Mouse (Mus musculus) adrenal gland (tissue): Measurements from ENCODE around the gene Gpatch8.

Source experiments
- intact Hi-C: fragments of 180-260 bp; cut with DNase I; formaldehyde crosslinking; loops from one replicate; pipeline ENCODE4 v1.15.1; 2025

The Gpatch8 gene

DNA sequence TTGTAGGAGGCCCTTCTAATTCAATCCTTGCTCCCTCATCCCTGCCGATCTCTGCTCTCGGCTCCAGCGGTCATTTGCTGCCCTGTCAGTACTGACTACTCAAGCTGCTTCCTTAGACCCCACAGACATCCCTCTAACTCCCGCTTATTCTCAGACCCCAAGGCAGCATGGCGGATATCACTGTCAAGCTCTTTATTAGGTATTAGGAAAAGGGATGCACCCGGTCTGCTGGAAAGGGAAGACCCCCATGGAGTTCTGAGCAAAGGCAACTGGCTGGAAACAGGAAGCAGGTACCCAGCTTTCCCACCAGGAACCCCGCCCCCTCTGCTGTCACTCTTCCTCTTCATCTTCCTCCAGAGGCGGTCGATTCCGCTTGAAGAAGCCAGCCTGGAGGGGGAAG, 103.1 kb downstream of the Gpatch8 start:
- intact Hi-C loops, result no loop called here

DNA sequence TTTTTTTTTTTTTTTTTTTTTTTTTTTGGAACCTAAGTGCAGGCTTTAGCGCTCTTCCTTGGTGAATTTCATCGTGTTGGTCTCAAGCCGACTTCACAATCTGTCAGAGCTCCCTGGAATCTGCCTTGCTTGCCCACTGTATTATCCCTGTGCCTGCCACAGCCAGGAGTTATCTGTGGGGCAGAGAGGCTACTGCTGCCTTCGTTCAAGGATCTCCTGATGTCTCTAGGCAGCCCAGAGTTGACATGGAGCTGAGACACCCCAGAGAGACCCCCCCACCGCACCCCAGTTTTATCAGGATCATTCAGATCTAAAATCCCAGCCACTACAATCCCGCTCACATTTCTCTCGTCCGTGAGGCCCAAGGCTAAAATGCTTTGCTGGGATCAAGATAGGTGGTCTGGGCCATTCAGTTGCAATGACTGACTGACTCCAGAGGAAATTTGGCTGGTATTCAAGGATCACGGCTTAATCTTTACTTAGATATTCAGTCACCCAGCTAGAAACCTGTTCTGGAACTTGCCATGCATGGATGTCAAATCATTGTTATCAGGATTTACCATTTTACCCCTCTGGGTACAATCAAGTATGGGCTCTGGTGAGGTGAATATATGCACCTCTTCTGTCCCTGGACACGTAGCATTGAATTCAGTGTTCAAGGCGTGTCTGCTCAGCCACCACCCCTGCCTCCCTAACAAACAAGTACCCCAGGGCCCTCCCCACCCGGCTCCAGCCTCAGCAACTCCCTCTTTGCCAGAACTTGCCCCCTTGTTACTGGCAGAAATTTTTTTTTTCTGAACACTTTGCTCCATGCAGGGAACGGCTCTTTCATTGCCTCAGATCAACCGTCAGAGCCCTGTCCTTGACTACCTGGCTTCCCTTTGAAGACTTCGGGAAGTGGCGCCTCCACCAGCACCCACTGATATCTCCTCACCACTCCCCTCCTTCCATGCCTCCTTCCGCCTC, 106.9 kb downstream of the Gpatch8 start:
- intact Hi-C loops, result no loop called here

DNA sequence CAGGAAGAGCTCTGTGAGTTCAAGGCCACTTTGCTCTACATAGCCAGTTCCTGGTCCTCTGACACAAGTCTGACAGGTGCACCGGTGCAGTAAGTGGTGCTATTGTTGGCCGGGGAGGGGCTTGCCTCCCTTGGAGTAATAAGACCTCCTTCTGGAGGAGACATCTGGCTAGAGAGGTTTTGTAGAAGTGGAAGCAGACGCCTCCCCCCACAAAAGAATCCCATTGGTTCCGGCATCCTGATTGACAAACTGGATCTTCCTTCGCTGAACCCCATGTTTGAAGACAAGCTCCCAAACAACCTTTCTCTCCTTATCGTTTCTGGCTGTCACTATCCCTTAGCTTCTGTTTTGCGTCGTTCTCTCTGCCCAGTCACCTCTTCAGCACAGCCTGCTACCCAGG, 107.9 kb downstream of the Gpatch8 start:
- intact Hi-C loops, result no loop called here

DNA sequence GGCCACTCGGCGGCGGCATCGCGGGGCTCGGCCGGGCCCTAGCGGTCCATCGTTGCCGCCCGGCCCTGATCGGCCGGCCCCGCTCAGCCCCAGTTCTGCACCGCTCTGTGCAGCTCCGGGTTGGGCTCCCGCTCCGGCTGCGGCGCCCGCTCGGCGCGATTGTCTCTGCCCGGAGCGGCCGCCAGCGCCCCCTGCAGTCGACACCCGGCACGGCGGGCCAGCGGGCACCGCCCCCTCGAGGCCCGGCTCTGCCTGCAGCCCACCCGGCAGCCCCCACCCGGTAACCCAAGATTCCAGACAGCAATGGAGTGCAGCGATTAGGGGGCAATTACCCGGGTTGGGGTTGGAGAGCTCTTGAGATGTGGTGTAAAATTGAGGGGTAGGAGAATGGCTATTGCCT, 108.7 kb downstream of the Gpatch8 start, which contains the start of gene Fam171a2:
Gene Fam171a2 (minus strand): TSS at position 186 of the 400 bp plus-strand sequence.
- intact Hi-C loops, result no loop called here

DNA sequence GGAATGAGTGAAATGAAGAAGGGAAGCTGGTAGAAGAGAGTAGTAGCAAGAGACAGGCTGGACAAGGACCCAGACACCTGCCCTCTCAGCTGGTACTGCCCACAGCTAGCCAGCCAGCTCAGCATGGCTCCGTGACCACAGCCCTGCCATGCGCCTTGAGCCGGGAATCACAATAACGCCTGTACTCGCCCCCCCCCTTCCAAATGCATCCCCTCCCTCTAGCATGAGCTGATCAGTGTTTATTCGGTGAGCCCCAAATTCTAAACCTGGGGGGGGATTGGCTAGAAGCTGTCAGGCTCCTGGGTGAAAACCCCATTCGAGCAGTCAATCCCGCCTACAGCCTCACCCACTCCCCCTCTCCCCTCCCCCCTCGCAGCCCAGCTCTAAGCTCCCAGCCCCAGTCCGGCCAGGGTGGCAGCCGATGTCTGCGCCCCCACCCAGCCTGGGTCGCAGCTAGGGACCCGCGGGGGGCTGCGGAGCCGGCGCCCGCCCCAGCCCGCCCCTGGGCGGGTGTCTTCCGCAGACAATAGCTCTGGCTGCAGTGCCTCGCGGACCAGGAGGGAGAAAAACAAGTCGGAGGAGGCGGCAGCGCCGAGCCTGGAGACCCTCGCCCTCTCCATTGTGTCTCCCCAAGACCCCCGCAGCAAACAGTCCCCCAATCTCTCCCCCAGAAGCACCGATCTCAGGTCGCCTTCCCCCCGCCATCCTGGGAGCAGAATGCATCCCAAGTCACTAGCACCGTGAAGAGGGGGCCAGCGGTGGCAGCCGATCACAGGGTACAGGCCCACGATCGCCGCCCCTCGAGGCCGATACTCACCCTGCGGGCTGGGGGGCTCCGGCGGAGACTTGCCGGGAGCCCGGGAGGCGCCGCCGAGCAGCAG, 109.4 kb downstream of the Gpatch8 start:
- intact Hi-C loops, result no loop called here

DNA sequence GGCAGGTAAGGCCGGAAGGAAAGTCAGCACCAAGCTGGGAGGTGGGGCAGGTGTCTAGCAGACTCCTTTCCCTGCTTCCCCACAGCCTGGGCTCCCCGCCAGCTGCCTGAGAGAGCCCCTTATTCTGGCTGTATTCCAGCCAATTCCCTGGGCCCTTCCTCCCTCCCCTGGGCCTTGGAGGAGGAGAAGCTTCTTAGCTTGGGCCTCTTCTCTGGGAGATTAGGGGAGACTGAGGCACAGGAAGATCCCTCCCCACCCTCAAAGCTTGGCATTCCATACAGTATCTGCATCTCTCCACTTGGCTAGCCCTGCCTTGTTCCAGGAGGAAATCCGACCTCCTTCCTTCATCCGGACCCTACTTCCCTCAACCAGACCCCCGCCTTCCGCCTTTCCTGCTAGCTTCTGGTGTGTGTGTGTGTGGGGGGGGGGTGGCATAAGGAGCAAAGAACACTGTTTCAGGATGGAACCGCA, 110.3 kb downstream of the Gpatch8 start:
- intact Hi-C loops, result no loop called here

DNA sequence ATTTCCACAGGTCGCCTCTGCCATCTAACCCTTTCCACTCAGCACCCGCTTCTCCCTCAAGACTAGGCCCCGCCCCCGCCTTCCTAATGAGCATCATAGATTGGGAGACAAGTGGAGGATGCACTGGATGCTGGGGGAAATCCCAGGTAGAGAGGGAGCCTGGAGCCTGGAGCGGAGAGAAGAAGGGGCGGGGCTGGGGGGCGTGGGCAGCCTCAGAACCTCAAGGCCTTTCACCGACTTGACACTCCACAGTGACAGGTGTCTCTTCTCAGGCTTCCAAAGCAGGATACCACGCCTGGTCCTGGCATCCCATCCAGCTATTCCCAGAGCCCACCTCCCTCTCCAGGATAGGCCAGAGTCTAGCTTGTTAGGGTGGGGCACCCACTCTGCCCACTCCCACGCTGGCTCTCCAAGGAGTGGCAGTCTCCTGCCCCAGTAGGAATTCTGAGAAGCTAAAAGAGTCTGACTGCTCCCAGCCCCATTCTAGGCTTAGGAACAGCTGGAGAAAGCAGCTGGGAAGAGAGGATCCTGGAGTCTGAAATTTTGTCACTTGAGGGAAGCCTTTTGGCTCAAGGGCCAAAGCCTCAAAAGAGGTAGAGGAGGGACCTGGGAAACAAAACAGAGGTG, 110.8 kb downstream of the Gpatch8 start:
- intact Hi-C loops, result no loop called here

DNA sequence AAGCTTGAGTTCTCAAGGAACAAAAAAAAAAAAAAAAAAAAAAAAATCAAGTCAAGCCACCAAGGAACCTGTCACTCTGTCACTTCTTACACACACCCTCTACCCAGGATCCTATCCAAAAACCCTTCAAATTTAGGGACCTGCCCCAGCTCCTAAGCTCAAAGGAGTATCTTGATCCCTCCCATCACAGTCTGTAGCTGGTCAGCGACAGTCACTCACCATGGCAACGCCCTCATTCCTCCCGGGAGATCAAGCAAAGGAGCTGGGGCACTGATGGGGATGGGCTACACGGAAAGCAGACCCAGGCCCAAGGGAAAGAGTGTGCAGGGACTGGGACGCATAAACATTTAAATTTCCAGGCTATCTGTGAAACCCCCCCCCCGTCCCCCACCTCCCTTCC, 111.4 kb downstream of the Gpatch8 start:
- intact Hi-C loops, result no loop called here

DNA sequence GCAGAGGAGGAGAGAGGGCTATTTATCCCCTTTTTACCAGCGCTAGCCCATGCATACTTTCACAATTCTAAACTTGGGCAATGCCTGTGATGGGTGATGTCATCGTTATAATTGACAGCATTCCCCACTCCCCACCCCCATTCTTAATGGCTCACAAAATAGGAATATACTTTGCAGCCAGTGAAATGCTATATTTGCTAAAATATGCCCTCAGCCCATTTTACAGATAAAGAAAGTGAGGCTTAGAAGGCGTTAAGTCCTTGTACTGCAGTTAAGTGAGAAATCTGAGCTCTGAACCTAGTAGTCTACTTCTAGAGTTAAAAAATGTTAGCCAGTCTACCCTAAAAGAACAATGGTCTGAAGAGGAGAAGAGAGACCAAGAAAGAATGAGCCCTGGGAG, 111.9 kb downstream of the Gpatch8 start:
- intact Hi-C loops, result no loop called here

DNA sequence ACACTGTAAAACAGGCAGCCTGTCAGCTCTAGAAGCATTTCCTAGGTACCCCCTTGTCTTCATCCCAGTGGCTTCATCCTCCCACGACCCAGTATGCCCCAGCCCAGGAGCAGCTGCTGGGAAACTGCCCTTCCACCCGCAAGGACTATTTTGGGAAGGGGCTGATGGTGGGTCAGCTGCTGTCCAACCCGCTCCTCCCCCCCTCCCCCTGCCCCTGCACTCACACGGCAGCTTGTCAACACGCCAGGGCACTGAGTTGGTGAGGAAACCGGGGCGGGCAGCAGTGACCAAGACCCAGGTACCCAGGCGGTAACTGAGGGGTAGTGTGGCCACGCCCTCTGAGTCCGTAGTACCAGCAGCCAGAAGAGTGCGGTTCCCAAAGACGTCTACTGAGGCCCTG, 112.5 kb downstream of the Gpatch8 start:
- intact Hi-C loops, result no loop called here

DNA sequence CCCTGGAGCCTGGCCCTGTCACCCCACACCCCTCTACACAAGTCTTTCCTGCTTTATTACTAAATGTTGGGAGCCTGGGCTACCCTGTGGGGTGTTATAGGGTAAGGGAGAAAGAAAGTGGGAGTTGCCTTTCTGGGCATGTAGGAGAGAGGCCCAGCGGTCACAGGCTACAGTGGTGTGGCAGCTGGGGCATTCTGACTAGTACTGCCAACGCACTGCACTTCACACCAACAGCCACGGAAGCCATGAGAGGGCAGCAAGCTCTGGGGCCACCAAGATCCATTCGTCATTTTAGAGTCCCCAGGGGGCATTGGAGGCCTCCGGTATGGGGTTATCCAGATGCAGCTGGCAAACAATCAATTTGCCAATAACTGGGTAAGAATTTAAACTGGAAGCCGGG, 114.1 kb downstream of the Gpatch8 start:
- intact Hi-C loops, result no loop called here

DNA sequence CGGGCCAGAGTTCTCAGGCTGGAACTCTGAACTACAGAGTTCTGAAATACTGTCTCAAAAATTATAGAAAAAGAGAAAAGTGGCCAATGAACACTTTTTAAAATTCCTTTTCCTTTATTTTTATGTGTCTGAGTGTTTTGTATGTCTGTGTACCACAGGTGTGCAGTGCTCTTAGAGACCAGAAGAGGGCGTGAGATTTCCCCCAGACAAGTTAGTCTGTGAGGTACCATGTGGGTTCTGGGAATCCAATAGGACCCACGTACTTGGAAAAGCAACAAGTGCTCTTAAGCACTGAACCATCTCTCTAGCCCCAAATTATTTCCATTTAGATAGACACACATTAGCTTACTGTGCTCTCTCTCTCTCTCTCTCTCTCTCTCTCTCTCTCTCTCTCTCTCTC, 114.8 kb downstream of the Gpatch8 start:
- intact Hi-C loops, result no loop called here

DNA sequence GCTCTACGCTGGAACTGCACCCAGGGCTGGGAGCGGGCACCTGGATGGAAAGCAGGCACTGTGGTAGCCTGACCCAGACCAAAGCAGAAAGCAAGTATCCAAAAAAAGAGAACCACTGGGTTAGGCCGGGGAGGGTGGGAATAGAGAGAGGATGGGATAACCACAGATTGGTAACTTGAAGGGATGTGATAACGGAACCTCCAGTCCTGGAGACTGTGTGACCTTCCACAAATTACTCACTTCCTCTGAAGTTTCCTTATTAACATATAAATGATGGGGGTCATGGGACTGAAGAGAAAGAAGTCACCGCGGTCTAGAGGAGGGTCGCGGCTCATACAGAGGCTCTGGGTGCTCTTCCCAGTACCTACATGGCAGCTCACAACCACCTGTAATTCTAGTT, 115.9 kb downstream of the Gpatch8 start:
- intact Hi-C loops, result no loop called here

DNA sequence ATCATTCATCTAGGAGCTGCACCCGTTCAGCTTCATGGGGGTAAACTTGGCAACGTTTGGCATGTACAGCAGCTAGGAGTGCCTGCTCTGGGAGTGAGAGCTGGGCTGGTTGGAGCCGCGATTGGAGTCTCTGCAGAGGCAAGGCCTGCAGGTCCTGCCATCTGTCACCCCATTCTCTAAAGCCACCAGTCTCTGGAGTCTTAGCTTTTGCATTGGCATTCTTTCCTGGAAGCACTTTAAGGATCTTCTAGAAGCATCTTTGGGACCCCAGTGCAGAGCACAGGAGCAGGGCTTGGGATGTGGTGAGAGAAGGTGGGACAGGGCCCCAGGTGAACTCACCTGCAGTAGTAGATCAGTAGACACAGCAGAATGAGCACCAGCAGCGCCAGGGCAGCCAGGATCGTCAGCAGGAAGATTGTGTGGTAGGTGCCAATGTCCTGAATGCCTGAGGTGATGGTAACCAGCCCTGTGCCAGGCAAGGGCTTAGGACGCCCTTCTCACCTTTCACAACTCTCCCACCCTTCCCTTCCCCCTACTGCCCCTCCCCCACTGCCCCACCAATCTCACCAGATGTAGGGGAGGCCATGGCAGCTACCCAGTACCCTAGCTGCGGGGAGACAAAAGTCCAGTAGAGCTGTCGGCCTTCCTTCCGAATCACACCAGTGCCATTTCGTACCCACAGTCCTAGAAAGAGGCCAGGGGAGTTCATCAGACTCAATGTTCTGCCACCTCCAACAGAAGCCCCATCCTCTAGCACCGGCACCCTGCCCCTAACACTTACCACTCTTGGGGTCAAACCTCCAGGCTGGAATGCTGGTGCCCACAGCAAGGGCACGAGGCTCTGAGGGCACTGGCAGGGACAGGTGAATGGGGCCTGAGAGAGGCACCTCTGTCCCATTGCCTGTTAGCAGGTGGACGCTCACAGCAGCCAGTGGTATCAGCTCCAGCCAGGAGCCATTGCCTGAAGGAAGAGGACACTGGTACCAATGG, 116.8 kb downstream of the Gpatch8 start:
- intact Hi-C loops, result no loop called here

DNA sequence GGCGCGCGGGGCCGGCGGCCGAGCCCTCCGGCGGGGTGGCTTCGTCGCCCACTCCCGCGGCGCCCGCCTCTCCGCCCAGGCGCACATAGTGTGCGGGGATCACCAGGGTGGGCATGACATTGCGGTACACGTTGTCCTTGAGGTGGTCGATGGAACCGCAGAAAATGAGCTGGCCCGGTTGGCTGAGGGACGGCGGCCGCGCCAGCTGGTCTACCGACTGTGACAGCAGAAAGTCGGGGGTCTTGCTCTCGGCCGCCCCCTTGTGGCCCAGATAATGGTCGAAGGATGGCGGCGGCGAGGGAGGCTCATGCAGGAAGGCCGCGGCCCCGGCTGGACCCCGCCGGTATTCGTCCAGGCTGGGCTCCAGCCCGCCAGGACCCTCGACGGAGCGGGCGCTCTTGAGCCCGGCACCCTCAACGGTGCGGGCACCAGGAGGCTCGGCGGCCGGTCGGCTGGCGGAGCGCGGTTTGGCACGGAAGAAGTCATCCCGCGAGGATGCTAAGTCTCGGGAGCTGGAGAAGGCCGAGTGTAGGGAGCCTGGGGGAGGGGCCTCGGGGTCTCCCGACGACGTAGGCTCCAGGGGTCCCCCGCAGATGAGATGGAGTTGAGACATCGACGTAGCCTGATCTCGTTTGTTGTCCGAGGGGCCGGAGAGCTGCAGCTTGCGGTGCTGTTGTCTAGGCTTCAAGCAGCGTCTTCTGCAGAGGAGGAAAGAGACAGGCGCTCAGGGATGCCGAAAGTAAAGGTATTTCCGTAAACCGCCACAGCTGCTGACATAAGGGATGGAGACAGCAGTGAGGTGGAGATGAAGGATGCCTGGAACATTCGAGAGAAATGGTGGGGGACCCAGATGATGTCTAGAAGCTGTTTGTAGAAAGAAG, 117.7 kb downstream of the Gpatch8 start:
- intact Hi-C loops, result no loop called here

DNA sequence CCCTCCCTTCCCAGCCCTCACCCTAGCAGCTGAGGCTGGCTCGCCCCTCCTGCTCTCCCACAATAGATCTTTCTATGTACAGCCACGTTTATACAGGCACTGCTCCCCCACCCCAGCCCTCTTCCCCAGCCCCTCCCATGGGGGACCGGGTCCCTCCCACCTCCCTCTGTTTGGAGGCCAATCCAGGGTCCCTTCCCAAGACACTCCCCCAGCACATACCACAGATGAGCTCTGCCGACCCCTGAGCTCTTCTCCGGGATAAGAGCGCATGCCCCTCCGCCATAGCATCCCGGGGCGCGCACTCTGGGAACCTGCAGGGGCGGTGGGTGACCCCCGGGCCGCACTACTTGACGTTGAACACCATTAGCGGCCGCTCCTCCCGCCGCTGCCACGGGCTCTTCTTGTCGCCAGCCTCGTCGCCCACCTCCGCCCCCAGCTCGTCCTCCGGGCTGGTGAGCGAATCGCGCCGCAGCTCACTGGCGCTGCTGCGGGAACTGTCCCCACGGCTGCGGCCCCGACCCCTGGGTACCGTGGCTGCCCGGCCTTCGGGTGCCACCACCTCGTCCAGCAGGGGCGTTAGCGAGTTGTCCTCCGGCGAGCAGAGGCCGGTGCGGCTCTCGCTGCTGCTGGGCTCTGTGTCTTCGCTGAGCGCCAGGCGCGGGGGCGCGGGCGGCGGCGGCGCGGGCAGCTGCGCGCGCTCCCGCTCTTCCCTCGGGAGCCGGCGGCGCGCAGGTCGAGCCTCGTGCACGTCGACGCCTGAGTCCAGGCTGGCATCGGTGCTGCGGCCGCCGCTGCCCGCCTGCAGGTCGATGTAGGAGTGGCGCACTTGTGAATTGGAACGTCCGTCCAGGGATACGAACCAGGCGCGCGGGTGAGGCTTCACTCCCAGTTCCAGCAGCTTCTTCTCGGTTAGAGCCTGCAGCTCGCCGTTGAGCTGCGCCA, 118.8 kb downstream of the Gpatch8 start:
- intact Hi-C loops, result no loop called here

DNA sequence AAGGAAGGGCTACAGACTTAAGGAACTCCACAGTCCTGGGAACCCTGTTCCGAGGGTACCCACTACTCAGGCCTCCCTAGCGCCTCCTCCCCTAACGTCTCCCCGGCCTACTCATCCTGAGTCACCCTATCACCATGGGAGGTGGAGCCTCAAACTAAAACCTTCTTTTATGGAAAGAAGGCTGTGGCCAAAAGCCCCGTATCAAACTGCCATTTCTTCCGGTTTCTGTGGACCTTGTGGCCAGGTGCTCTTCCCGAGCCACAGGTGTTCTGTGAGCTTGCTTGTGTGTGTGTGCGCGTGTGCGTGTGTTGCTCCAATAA, 119.8 kb downstream of the Gpatch8 start:
- intact Hi-C loops, result no loop called here

DNA sequence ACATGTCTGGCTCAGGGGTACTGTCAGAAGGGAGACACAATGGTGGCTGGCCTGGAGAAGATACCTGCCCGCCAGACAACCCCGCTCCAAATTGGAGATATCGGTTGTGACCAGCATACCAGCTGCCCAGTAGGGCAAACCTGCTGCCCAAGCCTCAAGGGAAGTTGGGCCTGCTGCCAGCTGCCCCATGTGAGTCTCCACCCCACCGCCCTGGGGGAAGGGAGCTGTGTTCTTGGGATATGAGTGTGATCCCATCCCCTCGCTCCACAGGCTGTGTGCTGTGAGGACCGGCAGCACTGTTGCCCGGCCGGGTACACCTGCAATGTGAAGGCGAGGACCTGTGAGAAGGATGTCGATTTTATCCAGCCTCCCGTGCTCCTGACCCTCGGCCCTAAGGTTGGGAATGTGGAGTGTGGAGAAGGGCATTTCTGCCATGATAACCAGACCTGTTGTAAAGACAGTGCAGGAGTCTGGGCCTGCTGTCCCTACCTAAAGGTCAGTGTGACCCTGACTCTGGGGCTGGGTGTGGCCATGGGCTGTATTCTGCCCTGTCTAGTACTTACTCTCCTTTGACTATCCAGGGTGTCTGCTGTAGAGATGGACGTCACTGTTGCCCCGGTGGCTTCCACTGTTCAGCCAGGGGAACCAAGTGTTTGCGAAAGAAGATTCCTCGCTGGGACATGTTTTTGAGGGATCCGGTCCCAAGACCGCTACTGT, 120.3 kb downstream of the Gpatch8 start:
- intact Hi-C loops, result loop anchor here (2.0 kb wide), 1 partner anchor 127 kb away; no protein-coding TSS in a partner anchor
